Mouse (Mus musculus) mesoderm, embryonic 11.5 days (tissue): ENCODE results near the gene Nck2.

Experiments used
- DNase-seq: peaks from one replicate; pipeline ENCODE4 v3.0.0-alpha.2; 2012; ENCODE audit warnings: low read depth, low spot score

The Nck2 gene

DNA sequence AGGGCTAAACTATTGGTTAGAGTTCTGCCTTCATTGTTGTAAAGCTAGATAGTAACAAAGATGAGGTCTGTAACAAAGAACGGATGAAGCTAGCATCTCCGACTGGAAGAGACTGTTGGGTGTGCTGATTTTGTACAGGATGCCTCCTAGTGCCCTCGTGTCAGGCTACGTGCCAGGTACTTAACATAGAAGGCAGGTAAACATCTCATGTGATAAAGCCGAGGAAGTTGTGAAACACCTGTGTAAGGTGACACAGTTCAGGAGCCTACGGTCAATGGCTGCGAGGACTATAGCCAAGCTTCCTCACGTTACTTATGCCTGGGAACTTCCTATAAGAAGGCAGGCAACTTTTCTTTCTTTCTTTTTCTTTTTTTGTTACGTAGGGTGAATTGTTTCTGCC lies at the start of gene Nck2:
Nck2 (plus strand) TSS at position 49 of the 400 bp plus-strand sequence.
- no peak for DNase-seq

DNA sequence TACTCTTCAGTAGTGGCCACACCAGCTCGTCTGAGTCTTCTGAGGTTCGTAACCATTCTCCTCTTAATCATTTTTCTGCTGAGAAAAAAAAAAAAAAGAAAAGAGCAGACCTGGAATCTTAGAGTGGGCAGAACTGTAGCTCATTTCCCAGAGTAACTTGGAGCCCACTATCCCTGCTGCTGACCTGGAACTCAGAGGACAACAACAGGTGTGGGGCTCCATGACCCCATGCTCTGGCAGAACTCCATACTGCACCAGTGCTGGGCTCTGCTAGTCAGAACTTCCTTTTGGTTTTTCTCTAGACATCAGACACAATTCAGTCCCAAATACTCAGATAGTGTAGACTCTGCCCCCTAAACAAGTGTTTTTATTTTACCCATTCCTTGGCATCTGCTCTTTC lies 49.3 kb upstream of the Nck2 start:
- no peak for DNase-seq

DNA sequence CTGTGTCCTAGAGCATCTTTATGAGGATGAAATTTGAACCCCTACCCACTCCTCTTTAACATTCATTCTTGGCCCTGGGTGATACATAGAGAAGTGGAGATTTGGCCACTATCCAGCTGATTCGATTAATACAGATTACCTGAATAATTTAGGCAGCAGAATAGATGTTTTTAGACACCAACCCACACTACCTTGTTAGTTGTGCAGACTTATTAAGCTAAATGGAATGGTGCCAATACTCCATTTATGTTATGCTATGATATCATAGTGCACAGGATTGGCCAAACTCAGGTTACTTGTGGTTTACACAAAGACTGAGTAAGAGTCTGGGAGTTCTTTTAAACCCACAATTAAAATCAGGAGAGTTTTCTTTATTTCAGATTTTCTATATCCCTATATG lies 48.6 kb upstream of the Nck2 start:
- no peak for DNase-seq

DNA sequence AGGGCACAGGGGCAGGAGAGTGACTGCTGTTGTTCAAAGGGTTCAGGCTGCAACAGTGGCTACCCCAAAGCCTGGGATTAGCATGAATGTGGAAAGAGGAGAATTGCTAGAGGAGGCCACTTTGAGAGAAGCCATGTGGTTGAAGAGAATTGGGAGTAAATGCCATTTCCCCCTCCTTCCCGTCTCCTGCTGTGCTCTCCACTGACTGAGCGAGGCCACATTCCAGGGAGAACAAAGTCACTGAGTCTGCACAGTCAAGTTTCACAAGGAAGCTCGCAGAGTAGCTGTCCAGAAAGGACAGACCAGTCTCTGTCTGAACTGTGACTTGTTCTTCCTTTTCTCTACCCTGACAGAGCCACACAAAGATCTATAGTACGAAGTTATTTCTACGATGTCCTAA lies 47.9 kb upstream of the Nck2 start:
- DNase-seq, result peak; percentile 58

DNA sequence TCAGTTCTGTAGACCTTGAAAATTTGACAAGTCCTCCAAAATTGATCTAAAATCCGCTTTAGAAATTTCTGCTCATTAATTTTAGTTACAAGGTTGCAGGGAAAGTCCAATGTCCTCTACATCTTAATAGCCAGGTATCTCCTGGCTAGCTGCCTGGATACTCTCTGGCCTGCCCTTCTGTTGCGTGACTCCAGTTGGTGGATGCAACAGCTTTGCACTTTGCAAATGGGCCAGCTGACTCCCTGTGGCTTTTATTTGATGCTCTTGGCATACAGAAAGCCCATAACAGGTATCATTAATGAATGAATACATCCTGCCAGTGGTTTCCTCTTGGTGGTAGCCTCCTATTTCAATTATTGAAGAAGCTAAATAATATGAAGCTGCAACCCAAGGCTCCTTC lies 47.3 kb upstream of the Nck2 start:
- no peak for DNase-seq

DNA sequence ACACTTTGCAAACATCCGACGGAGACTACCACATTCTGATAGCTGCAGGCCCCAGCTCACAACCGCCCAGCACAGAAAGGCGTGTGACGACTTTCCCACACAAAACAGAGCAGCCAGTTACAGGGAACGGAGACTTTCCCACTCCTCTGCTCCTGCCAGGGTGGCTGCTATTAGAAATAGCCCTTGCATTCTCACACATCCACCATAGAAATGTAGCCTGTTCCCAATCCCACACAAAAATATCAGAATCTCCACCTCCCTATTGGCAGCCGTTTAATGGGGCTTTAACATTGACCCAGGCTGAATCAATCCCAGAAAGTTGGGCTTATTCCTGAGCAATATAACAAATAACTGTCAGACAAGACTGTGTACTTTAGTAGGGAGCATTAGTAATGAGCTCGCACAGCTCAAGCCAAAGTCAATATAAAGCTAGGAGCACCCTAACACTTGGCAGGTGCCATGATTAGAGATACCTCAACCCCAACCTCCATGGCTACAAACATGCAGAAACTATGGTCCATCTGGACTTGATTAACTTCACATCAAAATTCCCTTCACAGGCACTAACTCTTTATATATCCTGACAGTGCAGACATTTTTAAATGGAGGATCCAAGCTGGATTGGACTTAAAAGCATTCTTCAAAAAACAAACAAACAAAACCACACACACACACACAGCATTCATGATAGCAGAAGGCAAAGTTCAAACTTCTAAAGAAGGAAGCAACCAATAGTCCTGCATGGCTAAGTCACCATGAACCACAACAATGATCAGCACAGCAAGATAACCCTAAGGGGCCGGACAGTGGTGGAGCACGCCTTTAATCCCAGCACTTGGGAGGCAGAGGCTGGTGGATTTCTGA lies 45.4 kb upstream of the Nck2 start:
- no peak for DNase-seq

DNA sequence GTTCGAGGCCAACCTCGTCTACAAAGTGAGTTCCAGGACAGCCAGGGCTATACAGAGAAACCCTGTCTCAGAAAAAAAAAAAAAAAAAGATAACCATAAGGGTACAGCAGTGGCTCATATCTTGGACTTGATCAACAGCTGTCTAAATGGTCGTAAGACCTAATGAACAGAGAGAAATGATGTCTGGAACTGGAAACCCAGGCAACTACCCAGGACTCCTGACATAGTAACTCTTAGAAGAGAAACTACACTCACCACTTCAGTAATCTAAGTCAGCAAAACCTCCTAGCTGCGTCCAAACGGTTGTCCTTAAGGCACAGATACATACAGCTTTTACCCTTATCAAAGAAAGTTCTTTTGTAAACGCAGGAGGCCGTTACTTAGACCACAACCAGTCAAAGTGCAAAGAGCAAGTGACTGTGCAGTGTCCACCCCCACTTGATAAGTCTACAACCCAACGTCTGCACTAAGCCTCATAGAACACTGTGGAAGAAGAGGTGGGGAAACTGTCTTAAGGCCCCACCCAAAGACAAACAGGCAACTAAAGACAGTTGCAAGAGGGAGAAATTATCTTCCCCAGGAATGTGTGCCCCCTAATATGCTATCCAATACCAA lies 44.7 kb upstream of the Nck2 start:
- DNase-seq, result no peak

DNA sequence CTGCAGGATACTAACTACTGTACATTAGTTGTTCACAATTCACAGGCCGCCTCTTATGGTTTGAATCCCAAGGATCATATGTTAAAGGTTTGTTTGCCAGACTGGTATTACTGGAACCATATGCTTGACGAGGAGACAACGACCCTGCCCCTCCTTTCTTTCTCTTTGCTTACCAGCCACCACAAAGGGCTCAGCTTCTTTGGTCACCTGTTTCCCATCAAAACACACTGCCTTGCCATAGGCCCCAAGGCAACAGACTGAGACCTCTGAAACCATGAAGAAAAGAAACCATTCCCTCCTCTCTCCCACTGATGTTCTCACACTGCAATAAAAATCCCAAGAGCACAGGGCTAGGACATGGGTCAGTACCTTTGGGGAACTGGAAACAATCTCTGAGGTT lies 43.7 kb upstream of the Nck2 start:
- no peak for DNase-seq

DNA sequence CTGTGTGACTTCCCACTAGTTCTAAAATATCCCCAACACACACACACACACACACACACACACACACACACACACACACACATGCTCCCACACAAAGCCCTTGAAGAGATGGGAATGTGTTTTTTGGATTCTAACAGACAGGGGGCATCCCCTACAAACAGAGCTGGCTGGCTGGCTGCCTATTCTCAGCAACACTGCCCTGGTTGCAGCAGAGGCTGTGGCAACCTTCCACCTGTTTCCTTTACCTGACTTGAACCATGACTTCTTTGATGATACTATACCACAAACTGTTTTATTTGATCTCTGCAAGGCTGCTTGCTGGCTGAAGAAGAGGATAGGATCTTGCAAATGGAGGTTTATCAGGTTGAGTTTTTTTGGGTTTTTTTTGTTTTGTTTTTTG lies 41.0 kb upstream of the Nck2 start:
- DNase-seq, result no peak

DNA sequence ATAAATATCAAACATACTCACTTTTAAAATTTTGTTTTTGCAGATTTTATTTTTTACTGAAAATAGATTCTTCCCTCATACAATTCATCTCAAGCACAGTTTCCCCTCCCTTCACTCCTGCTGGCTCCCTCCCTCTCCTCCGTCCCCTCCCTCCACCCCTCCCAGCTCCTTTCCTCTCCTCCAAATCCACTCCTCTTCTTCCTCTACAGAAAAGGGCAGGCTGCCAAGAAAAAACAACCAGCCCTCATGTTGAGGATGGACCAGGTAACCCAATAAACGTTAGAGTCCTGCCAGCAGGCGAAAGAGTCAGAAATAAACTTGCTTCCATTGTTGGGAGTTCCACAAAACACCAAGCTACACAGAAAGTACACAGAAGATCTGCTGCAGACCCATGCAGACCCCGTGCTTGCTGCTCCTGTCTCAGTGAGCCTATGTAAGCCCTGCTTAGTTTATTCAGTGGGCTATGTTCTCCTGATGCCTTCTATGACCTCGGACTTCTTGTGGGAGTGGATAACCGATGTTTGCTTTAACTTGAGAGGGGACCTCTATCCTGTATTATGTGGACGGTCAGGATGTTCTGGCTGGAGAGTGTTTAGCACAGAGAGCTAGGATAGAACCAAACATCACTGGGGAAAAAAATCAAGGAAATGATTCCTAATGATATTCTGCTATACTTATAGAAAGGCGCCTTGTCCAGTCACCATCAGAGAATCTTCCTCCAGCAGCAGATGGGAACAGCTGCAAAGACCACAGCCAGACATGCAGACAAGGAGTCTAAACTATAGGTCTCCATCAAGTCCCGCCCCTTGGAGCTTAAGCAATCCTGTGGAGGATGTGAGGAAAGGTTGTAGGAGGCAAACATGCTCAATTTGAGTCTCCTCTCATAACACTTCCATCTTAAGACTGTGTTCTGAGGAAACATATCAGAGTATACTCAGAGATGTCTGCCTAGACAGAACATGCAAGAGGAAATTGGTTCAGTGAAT lies 39.4 kb upstream of the Nck2 start:
- no peak for DNase-seq

DNA sequence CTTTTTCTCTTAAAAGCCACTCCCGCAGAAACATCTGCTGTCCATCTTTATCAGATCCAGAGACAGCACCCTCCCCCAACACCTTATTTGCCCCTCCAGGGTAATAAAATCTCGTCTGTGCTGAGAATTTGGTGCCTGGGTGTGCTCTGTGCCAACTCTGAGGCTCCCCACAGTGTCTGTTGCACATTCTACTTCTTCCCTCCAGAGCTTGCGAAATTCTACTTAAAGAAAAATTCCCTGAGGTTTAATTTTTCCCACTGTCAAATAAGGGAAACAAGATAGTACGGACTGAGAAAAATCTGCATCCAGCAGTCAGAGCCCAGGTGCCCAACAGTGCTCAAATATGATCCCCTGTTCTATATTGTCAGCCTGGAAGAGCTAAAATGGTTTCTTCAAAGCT lies 35.4 kb upstream of the Nck2 start:
- DNase-seq, result no peak

DNA sequence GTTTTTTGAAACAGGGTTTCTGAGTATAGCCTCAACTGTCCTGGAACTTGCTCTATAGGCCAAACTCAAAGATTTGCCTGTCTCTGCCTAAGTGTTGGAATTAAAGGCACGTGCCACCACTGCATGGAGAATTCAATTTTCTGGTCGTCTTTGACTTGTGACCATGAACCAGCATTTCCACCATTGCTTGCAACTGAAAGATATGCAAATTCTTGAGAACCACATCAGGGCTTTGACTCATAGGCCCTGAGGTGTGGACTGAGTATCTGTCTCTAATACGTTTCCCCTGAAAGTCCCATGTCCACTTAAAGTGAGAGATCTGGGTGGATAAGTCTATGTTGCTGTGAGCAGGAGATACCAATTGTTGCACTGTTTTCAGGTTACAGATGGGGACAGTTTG lies 31.6 kb upstream of the Nck2 start:
- no peak for DNase-seq

DNA sequence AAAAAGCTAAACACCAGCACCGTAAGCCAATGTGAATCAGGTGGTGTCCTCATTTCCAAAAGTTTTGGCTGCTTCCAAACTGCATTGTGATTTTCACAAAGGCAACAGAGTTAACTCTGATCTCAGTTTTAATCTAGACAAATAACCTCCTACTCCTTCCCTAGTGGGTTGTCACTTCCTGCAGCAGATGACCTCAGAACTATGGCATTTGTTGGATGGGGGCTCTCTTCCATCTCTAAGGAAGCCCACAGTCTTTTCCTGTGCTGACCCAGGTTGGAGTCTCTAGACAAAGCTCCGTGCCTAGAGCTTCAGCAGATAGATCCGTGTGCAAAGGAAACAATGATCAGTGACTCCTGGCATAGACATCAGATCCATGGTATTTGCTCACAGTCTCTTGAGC lies 31.1 kb upstream of the Nck2 start:
- no peak for DNase-seq

DNA sequence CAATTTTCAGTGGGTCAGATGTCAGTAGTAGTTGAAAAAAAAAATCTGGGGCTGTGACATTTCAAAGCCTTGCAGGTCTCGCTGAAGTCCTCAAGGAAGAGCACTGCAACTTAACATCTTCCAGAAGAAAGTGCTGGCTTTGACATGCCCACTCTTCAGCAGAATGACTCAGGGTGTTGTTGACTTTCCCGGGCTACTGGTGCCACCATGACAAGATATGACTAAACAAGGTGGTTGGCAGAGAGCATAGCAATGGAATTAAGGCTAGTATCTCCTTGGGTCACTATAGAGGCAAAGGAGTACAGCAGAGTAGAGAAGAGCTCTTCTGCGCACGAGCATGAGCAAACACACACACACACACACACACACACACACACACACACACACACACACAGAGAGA lies 30.6 kb upstream of the Nck2 start:
- no peak for DNase-seq

DNA sequence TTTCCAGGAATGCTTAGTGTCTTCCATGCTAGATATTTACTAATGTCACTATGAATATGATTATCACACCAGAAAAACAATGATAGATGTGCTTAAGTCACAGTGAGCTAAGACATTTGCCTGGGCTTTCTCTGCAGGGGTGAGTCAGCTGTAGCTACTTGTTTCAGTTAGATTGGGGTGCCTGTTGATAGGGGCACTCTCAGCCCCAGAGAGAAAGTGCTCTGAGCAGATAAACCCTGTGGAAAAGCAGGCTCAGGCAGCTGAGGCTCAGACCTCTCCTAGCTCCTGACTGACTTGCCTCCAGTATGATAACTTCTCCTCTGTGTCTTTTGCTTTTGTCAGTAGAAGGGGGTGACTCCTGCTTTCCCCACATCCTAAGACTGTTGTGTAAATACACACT lies 30.2 kb upstream of the Nck2 start:
- no peak for DNase-seq

DNA sequence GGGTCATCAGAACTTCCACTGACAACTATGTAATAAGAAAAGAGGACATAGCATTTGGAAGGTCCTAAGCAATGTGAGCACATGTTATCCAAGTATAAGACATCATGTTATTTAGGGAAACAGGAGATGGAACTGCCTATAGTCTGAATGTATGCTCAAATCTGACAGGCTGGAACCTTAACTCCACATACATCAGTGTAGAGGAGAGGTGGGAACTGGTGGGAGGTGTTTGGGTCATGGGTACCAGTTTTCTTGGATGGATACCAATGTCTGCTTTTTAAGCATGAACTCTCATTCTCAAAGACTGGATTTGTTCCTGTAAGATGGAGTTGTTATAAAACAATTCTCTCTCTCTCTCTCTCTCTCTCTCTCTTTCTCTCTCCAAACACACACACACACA lies 29.4 kb upstream of the Nck2 start:
- DNase-seq, result no peak

DNA sequence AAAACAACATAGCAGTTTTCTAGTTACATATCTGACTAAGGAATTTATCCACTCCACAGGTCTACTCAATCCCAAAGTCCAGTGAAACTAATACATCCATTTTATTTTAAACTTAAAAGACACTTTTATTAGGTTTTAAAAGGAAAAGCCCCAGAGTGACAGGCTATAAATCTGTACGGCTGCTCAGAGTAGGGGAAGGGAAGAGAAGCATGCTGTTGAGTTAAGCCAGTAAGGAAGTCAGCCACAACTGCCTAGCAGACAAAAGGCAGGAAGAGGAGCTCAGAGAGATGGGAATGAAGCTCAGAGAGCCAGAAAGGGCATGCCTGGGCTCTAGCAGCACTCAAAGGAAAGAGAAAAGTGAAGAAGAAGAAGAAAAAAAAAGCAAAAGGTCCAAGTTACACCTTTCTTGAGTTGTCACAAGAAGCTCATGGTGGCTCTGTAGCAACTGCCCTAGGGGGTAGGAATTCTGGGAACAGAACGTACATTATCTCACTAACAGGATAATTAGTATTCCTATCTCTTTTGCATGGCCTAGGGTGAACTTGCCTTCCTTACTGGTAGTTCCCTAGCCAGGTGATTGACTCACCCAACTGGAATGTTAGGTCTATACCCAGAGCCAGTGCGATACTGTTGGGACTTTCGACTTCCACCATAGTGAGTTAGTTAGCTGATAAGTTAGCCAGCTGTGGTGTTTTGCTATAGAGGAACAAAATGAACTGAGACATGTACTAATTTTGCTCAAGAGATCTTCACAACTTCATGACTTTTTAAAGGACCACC lies 21.2 kb upstream of the Nck2 start:
- DNase-seq, result no peak

DNA sequence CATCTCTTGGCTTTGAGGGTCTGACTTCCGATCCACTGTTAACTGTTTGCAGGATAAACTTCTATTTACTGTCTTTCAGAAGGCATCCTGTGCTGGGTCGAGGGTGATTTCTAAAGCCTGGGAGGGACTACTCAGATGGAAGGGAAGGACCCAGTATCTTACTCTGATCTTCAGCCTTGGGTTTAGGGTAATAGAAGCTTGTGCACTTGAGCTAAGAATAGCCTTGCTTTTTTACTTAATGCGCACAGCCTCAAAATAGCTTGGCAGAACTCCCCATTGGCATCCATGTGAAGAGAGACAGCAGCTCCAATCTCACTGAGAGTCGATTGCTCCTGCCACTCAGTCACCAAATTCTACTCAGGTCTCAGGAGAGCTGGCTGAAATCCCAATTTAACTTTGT lies 17.9 kb upstream of the Nck2 start:
- DNase-seq, result no peak

DNA sequence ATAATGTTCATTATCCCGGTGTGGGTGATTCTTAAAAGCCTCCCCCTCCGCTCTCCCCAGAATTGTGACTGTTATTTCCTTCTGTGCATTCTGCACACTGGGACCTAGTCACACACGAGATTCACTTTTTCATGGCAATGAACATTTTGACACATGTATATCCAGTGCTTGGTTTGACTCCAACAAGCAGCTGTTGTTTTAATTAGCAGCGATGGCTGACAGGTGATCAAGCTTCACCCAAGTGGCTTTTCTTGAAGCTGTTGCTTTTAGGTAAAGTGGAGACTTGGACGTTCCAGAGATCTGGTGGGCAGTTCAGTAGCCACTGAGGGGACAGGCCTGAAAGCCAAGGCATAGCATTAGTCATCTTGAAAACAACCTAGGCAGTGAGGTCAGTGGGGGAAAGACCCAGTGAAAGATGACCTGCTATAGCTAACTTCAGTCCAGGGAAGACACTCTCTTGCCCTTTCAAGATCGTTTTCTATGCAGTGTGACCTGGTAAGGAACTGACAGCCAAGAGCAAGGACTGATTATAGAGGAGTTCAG lies 17.3 kb upstream of the Nck2 start:
- no peak for DNase-seq

DNA sequence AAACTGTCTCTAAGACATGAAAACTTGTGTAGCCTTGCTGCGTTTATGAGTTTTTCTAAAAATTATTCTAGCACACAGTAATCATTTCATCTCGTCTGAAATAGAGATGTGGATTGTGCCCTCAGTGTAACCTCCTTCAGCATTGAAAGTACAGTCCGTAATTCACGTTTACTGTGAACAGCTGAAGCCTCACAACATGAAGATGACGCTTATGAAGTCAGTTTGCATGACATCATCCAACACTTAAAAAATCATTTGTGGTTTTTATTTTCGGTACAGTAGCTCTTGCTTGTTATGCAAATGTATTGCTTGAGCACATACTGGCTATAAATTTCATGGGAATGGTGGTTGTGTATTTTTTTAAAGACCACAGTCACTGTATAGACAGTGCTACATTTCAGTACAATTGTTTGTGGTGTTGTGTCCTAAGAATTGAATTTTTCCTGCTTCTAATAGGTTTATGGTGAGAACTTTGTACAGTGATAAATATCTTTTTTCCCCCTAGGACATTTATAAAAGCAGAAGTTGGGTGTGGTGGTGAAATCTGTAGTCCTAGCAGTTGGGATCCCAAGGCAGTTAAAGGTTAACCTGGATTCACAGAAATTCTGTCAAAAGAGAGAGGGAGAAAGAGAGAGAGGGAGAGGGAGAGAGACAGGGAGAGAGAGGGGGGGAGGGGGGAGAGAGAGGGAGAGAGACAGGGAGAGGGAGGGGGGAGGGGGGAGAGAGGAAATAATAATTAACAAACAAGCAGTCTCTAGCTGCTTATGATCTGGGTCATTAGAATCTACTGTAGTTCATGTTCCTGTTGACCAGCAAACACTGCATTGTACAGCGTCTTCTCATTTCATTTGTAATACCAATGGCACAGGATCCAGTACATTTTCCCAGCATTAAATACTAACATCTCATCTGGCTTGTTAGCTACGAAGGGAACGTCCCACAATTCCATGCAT lies 14.2 kb upstream of the Nck2 start:
- DNase-seq, result no peak
